Mouse (Mus musculus): ENCODE data around the gene Fam178b. TPM values are rescaled to one million over a fixed set of nuclear protein-coding genes. Genes with fewer than 3 reads are reported as not detected.
"Not testable (repeated sequence)": the region's sequence is repeated elsewhere in the genome, so short reads cannot be mapped to it uniquely, and the experiment has no call there.

Fam178b gene
- polyA plus RNA-seq, 1 experiment: 0.29 TPM

GRCm38 (mm10) chr1:36540807-36541206, 142.2 kb downstream of the Fam178b start:
- H3K27ac ChIP-seq (ENCODE audit: insufficient read depth, low read depth, low read length): no peak overlapping the region
- no peaks in the 10 kb centered on the region for H3K27me3 ChIP-seq (ENCODE audit: control insufficient read depth, insufficient read depth, low read length)
- H3K4me1 ChIP-seq (ENCODE audit: control insufficient read depth, insufficient read depth, insufficient read length, low read length): no peaks in the 10 kb centered on the region
- 87% methylated on average over 12 of the region's 12 CpGs for WGBS
- no peak for TF ChIP-seq POLR2A (IDR thresholded peaks at IDR 0.05; ENCODE audit: low read depth, low read length)
- no peak for TF ChIP-seq CTCF (IDR thresholded peaks at IDR 0.05; ENCODE audit: extremely low read depth, insufficient read length, insufficient replicate concordance, low read depth, low read length)
- no peak overlapping the region for H3K4me3 ChIP-seq (ENCODE audit: low read depth, low read length)
- H3K36me3 ChIP-seq (ENCODE audit: control insufficient read depth, insufficient read depth, low read length): peaks cover 16% of the 10 kb centered on the region

GRCm38 (mm10) chr1:36540132-36540531, 142.9 kb downstream of the Fam178b start:
- no peak overlapping the region for H3K4me3 ChIP-seq (ENCODE audit: low read depth, low read length)
- 93% methylated on average over 11 of the region's 11 CpGs for whole genome bisulfite sequencing
- H3K27ac ChIP-seq (ENCODE audit: insufficient read depth, low read depth, low read length): no peak overlapping the region

GRCm38 (mm10) chr1:36539186-36539585, 143.8 kb downstream of the Fam178b start, which contains the start of gene Gm42417:
Gm42417 (minus strand) TSS chr1:36539429.
- TF ChIP-seq CTCF (IDR thresholded peaks at IDR 0.05; ENCODE audit: extremely low read depth, insufficient read length, insufficient replicate concordance, low read depth, low read length) (no peak), POLR2A (IDR thresholded peaks at IDR 0.05; ENCODE audit: low read depth, low read length) (no peak)
- Histone ChIP-seq H3K36me3 (ENCODE audit: control insufficient read depth, insufficient read depth, low read length) (peaks cover 16% of the 10 kb centered on the region), H3K27me3 (ENCODE audit: control insufficient read depth, insufficient read depth, low read length) (no peaks in the 10 kb centered on the region), H3K4me3 (ENCODE audit: low read depth, low read length) (no peak within 1 kb of the TSS), H3K27ac (ENCODE audit: insufficient read depth, low read depth, low read length) (no peak within 1 kb of the TSS), H3K4me1 (ENCODE audit: control insufficient read depth, insufficient read depth, insufficient read length, low read length) (no peaks in the 10 kb centered on the region)
- 67% methylated on average over 9 of the region's 9 CpGs for WGBS

More at GRCm38 (mm10) chr1:36540132-36540531, 142.9 kb downstream of the Fam178b start:
- TF ChIP-seq POLR2A (IDR thresholded peaks at IDR 0.05; ENCODE audit: low read depth, low read length) (no peak), CTCF (IDR thresholded peaks at IDR 0.05; ENCODE audit: extremely low read depth, insufficient read length, insufficient replicate concordance, low read depth, low read length) (no peak)
- Histone ChIP-seq H3K27me3 (ENCODE audit: control insufficient read depth, insufficient read depth, low read length) (no peaks in the 10 kb centered on the region), H3K4me1 (ENCODE audit: control insufficient read depth, insufficient read depth, insufficient read length, low read length) (no peaks in the 10 kb centered on the region), H3K36me3 (ENCODE audit: control insufficient read depth, insufficient read depth, low read length) (peaks cover 16% of the 10 kb centered on the region)

- TF ChIP-seq CTCF (IDR thresholded peaks at IDR 0.05; ENCODE audit: extremely low read depth, insufficient read length, insufficient replicate concordance, low read depth, low read length): no peak
- TF ChIP-seq POLR2A (IDR thresholded peaks at IDR 0.05; ENCODE audit: low read depth, low read length): no peak
- no peaks in the 10 kb centered on the region for H3K4me1 ChIP-seq (ENCODE audit: control insufficient read depth, insufficient read depth, insufficient read length, low read length)
- H3K27me3 ChIP-seq (ENCODE audit: control insufficient read depth, insufficient read depth, low read length): no peaks in the 10 kb centered on the region
- no peak overlapping the region for H3K4me3 ChIP-seq (ENCODE audit: low read depth, low read length)
- H3K36me3 ChIP-seq (ENCODE audit: control insufficient read depth, insufficient read depth, low read length): peaks cover 16% of the 10 kb centered on the region
- WGBS: 69% methylated on average over 4 of the region's 4 CpGs
- H3K27ac ChIP-seq (ENCODE audit: insufficient read depth, low read depth, low read length): no peak overlapping the region
Observed at GRCm38 (mm10) chr1:36538727-36539126, 144.3 kb downstream of the Fam178b start.

- H3K27me3 ChIP-seq (ENCODE audit: control insufficient read depth, insufficient read depth, low read length); H3K4me1 ChIP-seq (ENCODE audit: control insufficient read depth, insufficient read depth, insufficient read length, low read length); H3K27ac ChIP-seq (ENCODE audit: insufficient read depth, low read depth, low read length); H3K4me3 ChIP-seq (ENCODE audit: low read depth, low read length): not testable (repeated sequence)
- H3K36me3 ChIP-seq (ENCODE audit: control insufficient read depth, insufficient read depth, low read length): peaks cover 14% of the 10 kb centered on the region
- 94% methylated on average over 9 of the region's 9 CpGs for WGBS
Observed at GRCm38 (mm10) chr1:36536783-36537182, 146.2 kb downstream of the Fam178b start, which contains the start of gene Ankrd23. Ankrd23 (minus strand) TSS chr1:36536883.

GRCm38 (mm10) chr1:36536397-36536728, 146.6 kb downstream of the Fam178b start:
- WGBS: 76% methylated on average over 8 of the region's 8 CpGs
- Histone ChIP-seq H3K27me3 (ENCODE audit: control insufficient read depth, insufficient read depth, low read length) (no peaks in the 10 kb centered on the region), H3K4me3 (ENCODE audit: low read depth, low read length) (no peak overlapping the region), H3K27ac (ENCODE audit: insufficient read depth, low read depth, low read length) (no peak overlapping the region), H3K36me3 (ENCODE audit: control insufficient read depth, insufficient read depth, low read length) (peaks cover 11% of the 10 kb centered on the region), H3K4me1 (ENCODE audit: control insufficient read depth, insufficient read depth, insufficient read length, low read length) (no peaks in the 10 kb centered on the region)
- TF ChIP-seq POLR2A (IDR thresholded peaks at IDR 0.05; ENCODE audit: low read depth, low read length): no peak
- no peak for TF ChIP-seq CTCF (IDR thresholded peaks at IDR 0.05; ENCODE audit: extremely low read depth, insufficient read length, insufficient replicate concordance, low read depth, low read length)

GRCm38 (mm10) chr1:36535477-36536396, 147.2 kb downstream of the Fam178b start:
- no peak for TF ChIP-seq CTCF (IDR thresholded peaks at IDR 0.05; ENCODE audit: extremely low read depth, insufficient read length, insufficient replicate concordance, low read depth, low read length)
- TF ChIP-seq POLR2A (IDR thresholded peaks at IDR 0.05; ENCODE audit: low read depth, low read length): no peak
- no peaks in the 10 kb centered on the region for H3K4me1 ChIP-seq (ENCODE audit: control insufficient read depth, insufficient read depth, insufficient read length, low read length)

More at GRCm38 (mm10) chr1:36535477-36536396, 147.2 kb downstream of the Fam178b start:
- H3K4me3 ChIP-seq (ENCODE audit: low read depth, low read length): no peak overlapping the region
- H3K36me3 ChIP-seq (ENCODE audit: control insufficient read depth, insufficient read depth, low read length): peaks cover 6% of the 10 kb centered on the region
- no peaks in the 10 kb centered on the region for H3K27me3 ChIP-seq (ENCODE audit: control insufficient read depth, insufficient read depth, low read length)
- H3K27ac ChIP-seq (ENCODE audit: insufficient read depth, low read depth, low read length): no peak overlapping the region
- 84% methylated on average over 11 of the region's 11 CpGs for WGBS
